Mouse (Mus musculus) forebrain, embryonic 16.5 days (tissue): ENCODE measurements around the gene Crxos. TPM values are rescaled to one million over a fixed set of nuclear protein-coding genes. Genes with fewer than 3 reads are reported as not detected.

Source experiments
- ATAC-seq: fragments of 200-750 bp; cut with Nextera tagmentation; 2 replicates; pipeline ENCODE4 v1.8.0; 2017; ENCODE audit warnings: mild to moderate bottlenecking, moderate library complexity
- H3K27ac ChIP-seq: fragments of 300-500 bp; sonication (generic); 2 replicates; pipeline ENCODE4 v1.5.1; 2014; ENCODE audit warnings: low read length, control low read depth
- H3K27me3 ChIP-seq: fragments of 300-500 bp; sonication (generic); replicated peaks from 2 replicates; pipeline ENCODE4 v1.6.1; 2014; ENCODE audit warnings: low read length; ENCODE audit not compliant: control insufficient read depth, insufficient read depth
- H3K36me3 ChIP-seq: fragments of 300-500 bp; sonication (generic); 2 replicates; pipeline ENCODE4 v1.6.1; 2014; ENCODE audit not compliant: control insufficient read depth, insufficient read depth
- H3K4me1 ChIP-seq: fragments of 300-500 bp; sonication (generic); replicated peaks from 2 replicates; pipeline ENCODE4 v1.6.1; 2014; ENCODE audit warnings: low read length; ENCODE audit not compliant: control insufficient read depth, insufficient read depth
- H3K4me2 ChIP-seq: fragments of 300-500 bp; sonication (generic); 2 replicates; pipeline ENCODE4 v1.6.1; 2014; ENCODE audit warnings: mild to moderate bottlenecking, low read length, control low read depth
- H3K4me3 ChIP-seq: fragments of 300-500 bp; sonication (generic); replicated peaks from 2 replicates; pipeline ENCODE4 v1.5.1; 2014; ENCODE audit warnings: mild to moderate bottlenecking, low read length, control low read depth
- H3K9ac ChIP-seq: fragments of 300-500 bp; sonication (generic); replicated peaks from 2 replicates; pipeline ENCODE4 v1.6.1; 2014; ENCODE audit warnings: low read depth, low read length, control low read depth
- H3K9me3 ChIP-seq: fragments of 300-500 bp; sonication (generic); 2 replicates; pipeline ENCODE4 v1.6.1; 2016; ENCODE audit warnings: low read length; ENCODE audit not compliant: control insufficient read depth
- WGBS: fragments of 180-500 bp; shearing (Covaris S2); extraction: QIAGEN DNeasy Blood & Tissue Kit; methylation state at CpG from one replicate; pipeline ENCODE4 v1.1.7; 2014; 5-methylcytosine and 5-hydroxymethylcytosine counted together
- polyA plus RNA-seq: library from polyadenylated mRNA; unstranded; fragments of >200 nt; fragmentation: Nextera tagmentation; extraction: Ambion mirVana; gene quantifications from 2 replicates; pipeline ENCODE4 v1.2.1, GENCODE M21; 2015

Crxos gene
- not detected in 2 replicates for polyA plus RNA-seq

- Histone ChIP-seq H3K4me2 (no peak within 1 kb of the TSS), H3K9me3 (no peaks in the 10 kb centered on the region), H3K4me1 (0 out of 2 replicates have a peak, but pooled peaks cover 3% of the 10 kb centered on the region), H3K4me3 (no peak within 1 kb of the TSS), H3K27ac (no peak within 1 kb of the TSS), H3K36me3 (no peaks in the 10 kb centered on the region), H3K9ac (no peak within 1 kb of the TSS; the same call in 1 of the 2 replicates), H3K27me3 (no peaks in the 10 kb centered on the region)
- 87% methylated on average over 2 of the region's 2 CpGs for WGBS
- ATAC-seq: no peak
These were observed at the start of gene Crxos for GRCm38 (mm10) chr7:15882317-15882716. TSS of gene Crxos (plus strand) at chr7:15882617.

- WGBS: 94% methylated on average over 3 of the region's 3 CpGs
- no peak within 1 kb of the TSS for H3K9ac ChIP-seq
- no peak within 1 kb of the TSS for H3K4me2 ChIP-seq
- no peaks in the 10 kb centered on the region for H3K4me1 ChIP-seq
- ATAC-seq: no peak
- no peaks in the 10 kb centered on the region for H3K27me3 ChIP-seq
- H3K4me3 ChIP-seq: no peak within 1 kb of the TSS
- H3K9me3 ChIP-seq: 0 out of 2 replicates have a peak, but pooled peaks cover 6% of the 10 kb centered on the region
- no peak within 1 kb of the TSS for H3K27ac ChIP-seq
- H3K36me3 ChIP-seq: no peaks in the 10 kb centered on the region
These were observed 42.8 kb upstream of the Crxos start, which contains the start of gene Obox6 for GRCm38 (mm10) chr7:15839578-15839977. TSS of gene Obox6 (minus strand) at chr7:15839678.

GRCm38 (mm10) chr7:15859657-15860056 is 22.8 kb upstream of the Crxos start:
- WGBS: 39% methylated on average over 2 of the region's 2 CpGs
- H3K4me1 ChIP-seq: no peaks in the 10 kb centered on the region
- H3K36me3 ChIP-seq: no peaks in the 10 kb centered on the region
- no peak overlapping the region for H3K9ac ChIP-seq
- H3K4me2 ChIP-seq: no peak overlapping the region
- no peaks in the 10 kb centered on the region for H3K27me3 ChIP-seq
- no peak overlapping the region for H3K4me3 ChIP-seq
- H3K27ac ChIP-seq: no peak overlapping the region
- H3K9me3 ChIP-seq: no peaks in the 10 kb centered on the region
- no peak for ATAC-seq

GRCm38 (mm10) chr7:15864104-15864503 is 18.3 kb upstream of the Crxos start:
- Histone ChIP-seq H3K9me3 (no peaks in the 10 kb centered on the region), H3K4me2 (no peak overlapping the region), H3K27me3 (no peaks in the 10 kb centered on the region), H3K27ac (no peak overlapping the region), H3K4me1 (no peaks in the 10 kb centered on the region), H3K4me3 (no peak overlapping the region), H3K9ac (no peak overlapping the region), H3K36me3 (no peaks in the 10 kb centered on the region)
- 56% methylated on average over 4 of the region's 4 CpGs for WGBS
- ATAC-seq: no peak

GRCm38 (mm10) chr7:15879756-15880155 is 2.7 kb upstream of the Crxos start, which contains the start of gene Crx:
TSS of gene Crx (minus strand) at chr7:15879968.
- H3K4me2 ChIP-seq: no peak within 1 kb of the TSS
- H3K9me3 ChIP-seq: no peaks in the 10 kb centered on the region
- H3K36me3 ChIP-seq: no peaks in the 10 kb centered on the region
- no peak within 1 kb of the TSS for H3K9ac ChIP-seq
- H3K27me3 ChIP-seq: no peaks in the 10 kb centered on the region
- 0 out of 2 replicates have a peak, but pooled peaks cover 3% of the 10 kb centered on the region for H3K4me1 ChIP-seq
- H3K27ac ChIP-seq: no peak within 1 kb of the TSS
- 35% methylated on average over 4 of the region's 4 CpGs for WGBS
- no peak within 1 kb of the TSS for H3K4me3 ChIP-seq
- ATAC-seq: no peak

- Histone ChIP-seq H3K36me3 (no peaks in the 10 kb centered on the region), H3K4me3 (no peak overlapping the region), H3K27ac (no peak overlapping the region), H3K9me3 (no peaks in the 10 kb centered on the region), H3K27me3 (no peaks in the 10 kb centered on the region), H3K4me2 (no peak overlapping the region), H3K9ac (no peak overlapping the region; the same call in 1 of the 2 replicates), H3K4me1 (0 out of 2 replicates have a peak, but pooled peaks cover 3% of the 10 kb centered on the region)
- no peak for ATAC-seq
- 3% methylated on average over 7 of the region's 7 CpGs for WGBS
These were observed 1.0 kb upstream of the Crxos start for GRCm38 (mm10) chr7:15881388-15881787.

GRCm38 (mm10) chr7:15881831-15882230 is 586 bp upstream of the Crxos start:
- no peak for ATAC-seq
- Histone ChIP-seq H3K36me3 (no peaks in the 10 kb centered on the region), H3K27ac (no peak overlapping the region), H3K27me3 (no peaks in the 10 kb centered on the region), H3K4me2 (no peak overlapping the region), H3K9ac (no peak overlapping the region), H3K9me3 (no peaks in the 10 kb centered on the region), H3K4me3 (no peak overlapping the region), H3K4me1 (0 out of 2 replicates have a peak, but pooled peaks cover 3% of the 10 kb centered on the region)
- 44% methylated on average over 3 of the region's 3 CpGs for WGBS

- no peak overlapping the region for H3K9ac ChIP-seq
- H3K27me3 ChIP-seq: no peaks in the 10 kb centered on the region
- 88% methylated on average over 2 of the region's 2 CpGs for WGBS
- no peak for ATAC-seq
- H3K27ac ChIP-seq: no peak overlapping the region
- H3K4me2 ChIP-seq: no peak overlapping the region
- no peaks in the 10 kb centered on the region for H3K9me3 ChIP-seq
- no peak overlapping the region for H3K4me3 ChIP-seq
- H3K4me1 ChIP-seq: 0 out of 2 replicates have a peak, but pooled peaks cover 3% of the 10 kb centered on the region
- no peaks in the 10 kb centered on the region for H3K36me3 ChIP-seq
These were observed 1.7 kb downstream of the Crxos start for GRCm38 (mm10) chr7:15884127-15884526.

DNA sequence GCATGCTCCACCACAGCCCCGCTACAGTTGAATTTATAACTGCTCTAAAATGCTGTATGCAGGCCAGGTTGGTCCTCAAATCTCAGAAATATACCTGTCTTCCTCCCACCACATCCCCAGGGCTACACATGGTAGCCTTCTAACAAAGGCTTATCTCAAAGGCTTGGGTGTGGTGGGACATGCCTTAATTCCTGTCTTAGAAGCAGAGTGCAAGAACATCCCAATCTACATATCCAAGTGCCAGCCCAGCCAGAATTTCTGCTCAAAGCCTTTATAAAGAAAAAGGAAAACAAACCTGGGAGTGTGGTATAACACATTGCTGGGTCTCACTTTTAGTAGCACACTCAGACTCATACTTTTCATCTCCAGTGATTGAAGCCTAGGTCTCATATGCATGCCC is 11.8 kb downstream of the Crxos start:
- no peaks in the 10 kb centered on the region for H3K27me3 ChIP-seq
- no peak overlapping the region for H3K9ac ChIP-seq
- no peak for ATAC-seq
- H3K9me3 ChIP-seq: no peaks in the 10 kb centered on the region
- H3K36me3 ChIP-seq: no peaks in the 10 kb centered on the region
- H3K4me1 ChIP-seq: no peaks in the 10 kb centered on the region
- no peak overlapping the region for H3K4me3 ChIP-seq
- H3K27ac ChIP-seq: no peak overlapping the region
- H3K4me2 ChIP-seq: no peak overlapping the region
- 77% methylated on average over 1 of the region's 1 CpGs for WGBS
